Mouse (Mus musculus) brain, embryonic 18.5 days (tissue): ENCODE measurements around the gene Ltbp3.

ENCODE experiments used
- DNase-seq: peaks from one replicate; pipeline ENCODE4 v3.0.0-alpha.2; 2012; ENCODE audit warnings: low read depth, low spot score

The Ltbp3 gene

GRCm38 (mm10) chr19:5750951-5751350 is 10.2 kb downstream of the Ltbp3 start:
- no peak for DNase-seq

GRCm38 (mm10) chr19:5751742-5752141 is 11.0 kb downstream of the Ltbp3 start:
- no peak for DNase-seq

DNA sequence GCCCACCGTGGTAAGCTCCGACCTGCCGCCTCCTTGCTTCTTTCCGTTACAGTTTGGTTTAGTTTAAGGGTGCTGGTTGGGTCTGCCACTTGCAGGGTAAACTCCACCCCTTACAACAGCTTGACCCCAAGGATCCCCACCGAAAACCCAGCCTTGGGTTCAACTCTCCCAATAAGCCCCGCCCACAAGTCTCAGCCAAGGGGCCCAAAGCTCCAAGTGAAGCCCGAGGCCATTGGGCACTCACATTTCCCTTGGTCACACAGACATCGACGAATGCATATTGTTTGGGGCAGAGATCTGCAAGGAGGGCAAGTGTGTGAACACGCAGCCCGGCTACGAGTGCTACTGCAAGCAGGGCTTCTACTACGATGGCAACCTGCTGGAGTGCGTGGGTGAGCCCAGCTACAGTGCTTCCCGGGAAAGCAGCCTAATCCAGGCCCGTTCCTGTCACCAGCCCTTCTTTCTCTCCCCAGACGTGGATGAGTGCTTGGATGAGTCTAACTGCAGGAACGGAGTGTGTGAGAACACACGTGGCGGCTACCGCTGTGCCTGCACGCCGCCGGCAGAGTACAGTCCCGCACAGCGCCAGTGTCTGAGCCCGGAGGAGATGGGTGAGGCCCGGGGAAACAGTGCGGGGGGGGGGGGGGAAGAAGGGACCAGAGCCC is 15.7 kb downstream of the Ltbp3 start:
- DNase-seq = no peak

DNA sequence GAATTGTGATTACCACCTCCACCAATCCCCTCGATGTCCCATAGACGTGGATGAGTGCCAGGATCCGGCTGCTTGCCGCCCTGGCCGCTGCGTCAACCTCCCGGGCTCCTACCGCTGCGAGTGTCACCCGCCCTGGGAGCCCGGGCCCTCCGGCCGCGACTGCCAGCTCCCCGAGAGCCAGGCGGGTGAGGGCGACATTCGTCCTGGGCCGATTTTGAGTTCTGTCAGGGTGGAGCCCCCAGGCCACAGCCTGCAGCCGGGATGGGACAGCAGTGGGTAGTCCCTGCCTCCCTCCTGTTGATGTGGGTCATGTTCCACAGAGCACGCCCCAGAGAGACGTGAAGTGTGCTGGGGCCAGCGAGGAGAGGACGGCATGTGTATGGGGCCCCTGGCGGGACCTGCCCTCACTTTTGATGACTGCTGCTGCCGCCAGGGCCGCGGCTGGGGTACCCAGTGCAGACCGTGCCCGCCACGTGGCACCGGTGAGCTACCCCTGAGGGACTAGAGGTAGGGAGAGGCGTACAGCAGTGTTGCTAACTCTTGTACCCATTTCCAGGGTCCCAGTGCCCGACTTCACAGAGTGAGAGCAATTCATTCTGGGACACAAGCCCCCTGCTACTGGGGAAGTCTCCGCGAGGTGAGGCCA is 16.4 kb downstream of the Ltbp3 start:
- no peak for DNase-seq

DNA sequence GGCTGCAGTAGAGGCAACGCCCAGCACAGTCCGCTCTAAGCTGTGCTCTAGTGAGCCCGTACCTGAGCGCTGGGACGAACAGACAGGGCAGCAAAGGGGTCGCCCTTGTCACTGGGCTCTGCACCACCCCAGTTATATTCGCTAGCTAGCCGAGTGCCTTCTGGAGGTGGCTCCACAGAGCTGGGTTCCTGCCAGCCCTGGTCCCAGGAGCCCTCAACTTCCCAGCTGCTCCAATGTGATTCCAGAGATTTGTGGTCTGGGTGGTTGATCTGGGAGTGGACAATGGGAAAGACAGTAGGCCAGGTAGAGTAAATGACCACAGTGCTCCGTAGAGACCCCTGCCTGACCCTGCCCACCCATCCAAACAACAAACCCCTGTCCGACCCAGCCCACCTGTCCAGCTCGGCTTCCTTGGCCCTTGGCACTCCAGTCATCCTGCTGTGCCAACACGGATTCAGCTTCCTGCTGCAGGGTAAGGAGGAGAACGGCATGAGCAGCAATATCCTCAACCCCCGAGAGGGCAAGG is 18.2 kb downstream of the Ltbp3 start:
- no peak for DNase-seq

- DNase-seq = no peak
These were observed 22.5 kb downstream of the Ltbp3 start for GRCm38 (mm10) chr19:5763163-5763562.

- no peak for DNase-seq
These were observed 26.6 kb downstream of the Ltbp3 start for GRCm38 (mm10) chr19:5767271-5767670.

- DNase-seq = no peak
These were observed 29.6 kb downstream of the Ltbp3 start for GRCm38 (mm10) chr19:5770311-5770710.

GRCm38 (mm10) chr19:5770925-5771860 is 30.5 kb downstream of the Ltbp3 start, which contains the start of gene Scyl1:
Gene Scyl1, minus strand, starts transcription at chr19:5771419.
- peak; percentile 65 for DNase-seq

- DNase-seq = no peak
These were observed 36.8 kb downstream of the Ltbp3 start for GRCm38 (mm10) chr19:5777387-5778032.

DNA sequence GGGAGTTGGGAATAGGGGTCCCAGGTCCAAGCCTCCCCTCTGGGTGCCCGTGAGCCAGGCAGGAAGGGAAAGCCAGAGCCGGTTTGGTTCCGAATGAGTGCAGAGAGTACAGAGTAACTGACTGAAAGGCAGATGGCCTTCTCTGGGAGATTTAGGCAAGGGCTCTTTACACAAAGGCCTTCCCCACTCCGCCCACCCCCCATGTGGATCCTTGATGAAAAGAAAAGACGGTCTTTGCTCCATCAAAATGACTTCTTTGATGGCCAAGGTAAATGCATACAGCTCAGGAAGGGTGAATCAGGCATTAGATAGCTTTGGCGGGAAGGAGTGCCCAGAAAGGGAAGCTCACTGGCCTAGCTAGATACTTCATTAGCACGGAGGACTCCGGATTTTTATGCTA is 37.6 kb downstream of the Ltbp3 start:
- no peak for DNase-seq

DNA sequence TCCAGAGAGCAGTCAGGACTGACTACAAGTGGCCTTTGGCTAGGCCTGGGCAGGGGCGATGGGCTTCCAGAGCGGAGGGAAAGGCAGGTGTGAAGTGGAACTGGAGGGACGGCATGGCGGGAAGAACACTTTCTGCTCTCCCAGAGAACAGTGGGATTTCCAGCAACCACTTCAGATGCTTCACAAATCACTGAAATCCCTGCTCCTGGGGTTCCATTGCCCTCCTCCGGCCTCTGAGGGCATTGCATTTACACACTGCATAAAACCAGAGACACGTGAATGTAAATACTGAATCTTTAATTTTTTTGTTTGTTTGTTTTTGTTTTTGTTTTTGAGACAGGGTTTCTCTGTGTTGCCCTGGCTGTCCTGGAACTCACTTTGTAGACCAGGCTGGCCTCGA is 39.5 kb downstream of the Ltbp3 start:
- no peak for DNase-seq

DNA sequence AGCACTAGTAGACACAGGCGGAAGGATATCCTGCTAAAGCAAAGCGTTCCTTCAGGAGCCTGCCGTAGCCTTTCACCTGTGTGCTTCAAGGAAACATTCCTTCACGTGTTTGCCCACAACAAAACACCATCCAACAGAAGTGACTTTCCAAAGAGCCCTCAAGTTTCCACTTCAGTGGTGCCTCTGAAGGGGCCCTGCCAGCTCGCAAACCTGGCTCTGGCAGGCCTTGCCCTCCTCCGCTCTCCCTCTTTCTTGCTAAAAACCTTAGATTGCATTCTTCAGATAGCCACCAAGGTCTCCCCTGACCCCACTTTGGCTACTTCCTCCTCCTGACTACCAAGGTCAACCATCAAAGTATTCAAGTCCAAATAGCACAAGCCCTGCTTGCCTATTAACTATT is 40.8 kb downstream of the Ltbp3 start:
- DNase-seq = no peak

- DNase-seq = no peak
These were observed 41.4 kb downstream of the Ltbp3 start for GRCm38 (mm10) chr19:5782121-5782520.

DNA sequence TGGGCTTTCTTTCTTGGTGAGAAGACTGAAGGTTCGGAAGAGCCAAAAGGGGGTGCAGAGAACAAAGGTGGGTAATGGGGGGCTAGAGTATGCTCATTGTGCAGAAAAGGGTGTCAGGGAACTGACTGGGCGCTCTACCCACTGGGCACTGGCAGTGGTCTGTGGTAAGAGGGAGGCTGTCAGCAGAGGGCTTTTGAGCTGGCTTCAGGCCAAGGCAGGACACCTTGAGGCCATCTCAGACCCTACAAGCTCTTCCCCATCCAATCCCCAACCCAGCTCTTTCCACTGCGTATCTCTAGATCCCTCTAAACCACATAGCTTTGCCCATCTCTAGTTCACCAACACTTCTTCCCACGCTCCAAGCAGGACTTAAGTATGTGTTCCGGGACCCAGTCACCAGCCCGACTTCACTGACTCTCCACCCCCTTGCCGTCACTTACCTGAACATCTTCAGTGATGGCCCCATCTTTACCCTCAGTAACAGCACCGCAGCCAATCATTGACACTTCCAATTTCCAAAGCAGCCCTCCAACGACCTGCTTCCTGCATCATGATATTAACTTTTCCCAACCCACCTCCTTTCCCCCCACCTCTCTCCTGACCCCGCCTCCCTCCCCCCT is 44.4 kb downstream of the Ltbp3 start:
- DNase-seq = no peak

GRCm38 (mm10) chr19:5786441-5787114 is 45.9 kb downstream of the Ltbp3 start:
- no peak for DNase-seq

DNA sequence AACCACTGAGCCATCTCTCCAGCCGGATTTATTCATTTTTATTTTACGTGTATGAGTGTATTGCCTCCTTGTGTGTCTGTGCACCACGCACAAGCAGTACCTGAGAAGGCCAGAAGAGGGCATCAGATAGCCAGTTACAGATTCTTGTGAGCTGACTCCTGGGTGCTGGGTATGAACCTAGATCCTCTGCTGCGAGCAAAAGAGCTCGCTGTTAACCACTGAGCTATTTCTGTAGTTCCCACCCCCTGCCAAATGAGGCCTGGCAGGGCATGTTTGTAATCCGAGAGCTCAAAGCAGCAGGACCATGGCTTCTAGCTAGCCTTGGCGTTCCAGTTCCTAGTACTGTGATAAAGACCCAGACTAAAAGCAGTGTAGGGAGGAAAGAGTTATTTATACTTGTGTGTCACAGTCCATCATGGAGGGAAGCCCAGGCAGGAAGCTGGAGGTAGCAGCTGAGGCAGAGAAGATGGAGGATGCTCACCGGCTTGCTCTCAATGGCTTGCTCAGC is 46.5 kb downstream of the Ltbp3 start:
- no peak for DNase-seq

GRCm38 (mm10) chr19:5787920-5788319 is 47.2 kb downstream of the Ltbp3 start:
- no peak for DNase-seq

DNA sequence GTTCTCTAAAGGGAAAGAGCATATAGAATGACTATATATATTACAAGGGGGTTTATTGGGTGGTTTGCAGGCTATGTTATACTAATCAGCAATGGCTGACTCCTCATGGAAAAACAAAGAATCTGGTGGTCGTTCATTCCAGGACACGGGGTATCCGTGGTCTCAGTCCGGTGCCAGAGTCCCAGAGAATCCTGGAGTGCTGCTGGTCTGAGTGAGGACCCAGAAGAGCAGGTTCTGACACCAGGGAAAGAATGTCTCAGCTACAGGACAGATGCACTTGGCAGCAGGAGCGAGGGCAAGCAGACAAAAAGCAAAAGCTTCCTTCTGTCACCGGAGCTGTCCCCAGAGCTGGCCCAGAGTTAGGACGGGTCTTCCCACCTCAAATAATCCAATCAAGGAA is 47.9 kb downstream of the Ltbp3 start:
- DNase-seq = no peak

GRCm38 (mm10) chr19:5789066-5789465 is 48.4 kb downstream of the Ltbp3 start:
- no peak for DNase-seq
